Mouse (Mus musculus) lung, adult 2 months (tissue): Measurements from ENCODE around the gene Slc52a3. TPM values are rescaled to one million over a fixed set of nuclear protein-coding genes. Genes with fewer than 3 reads are reported as not detected.

Experiments used
- DNase-seq: peaks from one replicate; pipeline ENCODE4 v3.0.0; 2022
- H3K4me1 ChIP-seq: fragments of 200-500 bp; 2 replicates; pipeline ENCODE4 v1.6.1; 2011; ENCODE audit warnings: low read length; ENCODE audit not compliant: control insufficient read depth, insufficient read depth
- H3K4me3 ChIP-seq: fragments of 200-500 bp; replicated peaks from 2 replicates; pipeline ENCODE3; 2011; ENCODE audit warnings: low read depth, mild to moderate bottlenecking, control low read depth, low read length; ENCODE audit errors: extremely low read depth
- CTCF ChIP-seq: fragments of 200-500 bp; IDR thresholded peaks from 2 replicates; pipeline ENCODE4 v1.5.1; 2011; ENCODE audit warnings: mild to moderate bottlenecking, low read length, control low read depth; ENCODE audit not compliant: insufficient read depth
- POLR2A ChIP-seq: fragments of 200-500 bp; IDR thresholded peaks from 2 replicates; pipeline ENCODE4 v1.6.1; 2011; ENCODE audit warnings: low read depth, mild to moderate bottlenecking, control low read depth, low read length, borderline replicate concordance; ENCODE audit errors: extremely low read depth
- WGBS: fragments of 180-500 bp; shearing (Covaris S2); methylation state at CpG from one replicate; pipeline ENCODE4 v1.1.7; 2018; 5-methylcytosine and 5-hydroxymethylcytosine counted together
- polyA plus RNA-seq: library from polyadenylated mRNA; depleted of rRNA; stranded (reverse); fragments of >200 nt; gene quantifications from 2 replicates; pipeline ENCODE4 v1.2.3, GENCODE M21; 2012; rRNA removed

The Slc52a3 gene
- polyA plus RNA-seq = 34.5 and 40.5 TPM in 2 replicates

DNA sequence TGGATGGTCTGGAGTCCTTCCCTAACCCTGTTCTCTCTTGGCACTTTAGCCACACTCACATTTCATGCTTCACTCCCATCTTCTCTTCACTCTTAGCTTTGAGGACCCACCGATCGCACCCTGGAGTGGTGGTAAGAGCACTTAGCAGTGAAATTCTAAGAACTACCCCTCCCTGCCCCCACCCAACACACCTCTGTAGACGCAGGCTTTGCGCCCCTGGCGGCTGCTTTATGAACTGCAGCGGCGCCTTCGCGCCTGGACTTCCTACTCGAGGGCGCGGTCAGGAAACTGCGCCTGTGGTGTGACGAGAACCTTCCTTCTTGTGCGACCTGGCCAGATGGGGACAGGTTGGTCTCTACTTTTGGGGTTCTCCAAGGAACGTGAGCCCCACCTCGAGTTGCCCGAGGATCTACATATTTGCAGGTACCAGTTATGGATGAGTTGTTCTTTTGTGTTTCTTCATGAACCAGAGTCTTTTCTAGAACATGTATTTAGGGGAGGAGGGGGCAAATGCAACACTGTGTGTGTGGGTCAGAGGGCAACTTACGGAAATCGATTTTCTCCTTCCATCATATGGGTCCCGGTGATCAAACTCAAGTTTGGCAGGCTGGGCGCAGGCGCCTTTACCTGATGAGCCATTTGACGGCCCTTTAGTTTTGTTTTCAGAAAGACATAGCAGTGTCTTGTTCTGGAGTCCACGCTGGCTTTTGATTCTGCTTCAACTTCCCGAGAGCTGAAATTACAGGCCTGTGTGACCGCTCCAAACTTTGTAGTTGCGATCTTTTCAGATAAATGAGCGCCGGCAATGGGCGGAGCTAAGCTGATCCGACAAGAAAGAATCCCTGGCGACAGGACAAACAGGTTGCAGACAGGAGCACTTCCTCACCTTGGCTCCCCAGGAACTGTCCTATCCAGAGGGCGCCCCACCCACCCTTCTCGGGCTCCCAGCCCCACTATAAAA lies at the start of gene Slc52a3:
TSS of gene Slc52a3 (plus strand) at position 283 of the 961 bp plus-strand sequence.
- TF ChIP-seq CTCF (peak; percentile 78), POLR2A (no peak; the same call in 1 of the 2 replicates)
- 10% methylated on average over 35 of the region's 35 CpGs for WGBS
- Histone ChIP-seq H3K4me1 (peaks cover 2% of the 10 kb centered on the region; the same call in 1 of the 2 replicates), H3K4me3 (peak within 1 kb of the TSS; percentile 59)
- DNase-seq = peak; percentile 94

DNA sequence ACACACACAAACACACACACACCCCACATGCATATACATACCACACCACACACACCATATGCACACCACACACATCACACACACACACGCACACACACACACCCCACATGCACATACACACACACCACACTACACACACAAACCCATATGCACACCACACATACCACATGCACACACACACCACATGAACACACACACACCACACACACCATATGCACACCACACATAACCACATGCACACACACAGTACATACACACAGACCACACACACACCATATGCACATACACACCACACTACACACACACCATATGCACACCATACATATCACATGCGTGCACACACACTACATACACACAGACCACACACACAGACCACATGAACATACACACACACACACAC lies 48.7 kb upstream of the Slc52a3 start:
- no peaks in the 10 kb centered on the region for H3K4me1 ChIP-seq
- TF ChIP-seq POLR2A (no peak), CTCF (no peak)
- DNase-seq = no peak
- 87% methylated on average over 2 of the region's 2 CpGs for WGBS
- H3K4me3 ChIP-seq = no peak overlapping the region

DNA sequence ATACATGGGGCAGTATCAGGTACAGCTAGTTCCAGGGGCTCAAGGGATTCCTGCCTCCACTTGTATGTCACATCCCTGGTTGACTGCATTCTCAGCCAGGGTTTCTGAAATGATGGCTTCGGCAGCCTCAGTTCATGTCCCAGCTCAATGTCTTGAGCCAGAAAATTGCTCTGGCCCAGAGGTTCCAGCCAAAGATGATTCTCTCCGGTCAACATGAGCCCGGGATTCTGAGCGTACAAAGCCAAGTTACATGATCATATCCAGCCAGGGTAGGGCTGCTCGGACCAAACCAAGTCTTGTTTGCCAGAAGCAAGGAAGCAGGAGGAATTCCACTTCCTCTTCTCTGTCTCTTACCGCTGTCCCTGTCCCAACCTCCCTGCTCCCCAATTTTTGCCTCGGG lies 48.0 kb upstream of the Slc52a3 start:
- no peak for DNase-seq
- H3K4me1 ChIP-seq = no peaks in the 10 kb centered on the region
- 71% methylated on average over 7 of the region's 7 CpGs for WGBS
- TF ChIP-seq POLR2A (no peak), CTCF (no peak)
- no peak overlapping the region for H3K4me3 ChIP-seq

DNA sequence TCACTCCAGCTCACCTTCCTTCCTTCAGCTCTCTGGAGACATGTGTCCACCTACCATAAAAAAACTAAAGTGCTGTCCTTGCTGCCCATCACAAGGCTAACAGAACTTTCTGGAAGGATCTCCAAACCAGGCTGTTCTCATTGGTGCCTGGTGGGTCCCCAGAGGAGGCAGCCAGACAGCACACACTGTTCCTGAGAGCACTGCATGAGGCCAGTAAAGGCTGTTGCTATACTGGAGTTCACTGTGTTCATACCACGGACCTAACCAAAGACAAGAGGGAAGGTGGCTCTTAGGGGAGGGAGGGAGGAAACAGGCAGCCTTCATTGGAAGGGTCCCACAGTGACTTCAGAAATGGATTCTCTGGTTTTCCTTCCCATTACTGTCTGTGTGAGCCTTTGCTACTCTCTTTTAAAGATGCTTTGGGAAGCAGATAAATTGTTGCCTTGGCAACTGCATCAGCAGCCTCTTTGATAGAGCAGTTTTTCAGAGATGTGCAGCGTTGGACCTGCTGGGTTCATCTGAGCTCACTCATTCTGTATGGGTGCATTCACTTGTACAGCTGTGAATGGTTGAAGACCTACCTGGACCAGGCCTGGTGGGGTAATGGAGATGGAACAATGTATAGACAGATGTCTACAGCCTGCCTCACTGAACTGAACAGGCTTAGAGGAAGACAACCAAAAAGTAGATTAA lies 47.1 kb upstream of the Slc52a3 start:
- WGBS = 83% methylated on average over 2 of the region's 2 CpGs
- H3K4me1 ChIP-seq = no peaks in the 10 kb centered on the region
- no peak for TF ChIP-seq POLR2A
- no peak overlapping the region for H3K4me3 ChIP-seq
- no peak for DNase-seq

DNA sequence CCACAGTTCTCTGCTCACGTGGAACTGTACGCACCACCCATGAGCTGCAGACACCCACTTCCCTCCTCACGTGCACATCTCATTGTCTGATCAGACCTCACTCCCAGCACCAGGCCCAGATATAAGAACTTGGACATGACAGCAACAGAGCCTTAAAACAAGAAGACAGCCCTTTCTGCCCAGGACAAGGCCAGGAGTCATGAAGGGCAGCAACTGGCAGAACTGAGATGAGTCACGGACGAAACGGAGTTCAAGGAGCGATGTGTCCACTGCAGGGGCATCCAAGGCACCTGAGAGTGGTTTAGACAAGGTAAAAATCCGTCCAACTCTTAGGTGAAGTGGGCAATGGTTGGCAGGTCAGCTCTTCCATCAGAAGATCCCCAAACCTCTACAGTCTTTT lies 42.6 kb upstream of the Slc52a3 start:
- no peak for TF ChIP-seq POLR2A
- no peak for TF ChIP-seq CTCF
- 78% methylated on average over 8 of the region's 8 CpGs for WGBS
- Histone ChIP-seq H3K4me1 (peaks cover 1% of the 10 kb centered on the region; the same call in 1 of the 2 replicates), H3K4me3 (no peak overlapping the region)
- no peak for DNase-seq

DNA sequence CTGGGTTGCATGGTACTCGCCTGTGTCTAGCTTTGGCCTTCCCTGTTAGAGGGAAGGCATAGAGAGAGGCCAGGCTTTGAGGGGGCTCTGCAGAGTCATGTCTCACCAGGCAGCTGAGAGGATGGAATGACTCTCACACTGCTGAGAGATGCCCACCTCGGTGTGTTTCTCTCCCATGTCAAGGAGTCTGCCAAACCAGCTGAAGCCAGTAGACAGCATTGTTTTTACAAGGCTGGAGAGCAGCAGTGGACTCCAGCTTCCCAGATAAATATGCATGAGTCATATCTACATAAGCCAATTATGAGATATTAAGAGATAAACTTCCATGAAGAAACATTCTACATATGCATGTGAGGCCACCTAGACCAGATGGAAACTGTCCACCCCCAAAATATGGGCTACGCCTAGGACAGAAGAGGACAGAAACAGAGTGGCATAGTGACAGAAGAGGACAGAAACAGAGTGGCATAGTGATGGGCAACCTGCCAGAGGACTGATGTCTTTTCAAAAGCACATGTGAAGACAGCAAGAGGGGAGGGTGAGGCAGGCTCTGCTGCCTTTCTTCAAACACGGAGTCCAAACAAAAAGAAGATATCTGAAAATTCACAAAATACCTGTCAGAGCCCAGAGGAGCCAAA lies 39.7 kb upstream of the Slc52a3 start:
- DNase-seq = no peak

DNA sequence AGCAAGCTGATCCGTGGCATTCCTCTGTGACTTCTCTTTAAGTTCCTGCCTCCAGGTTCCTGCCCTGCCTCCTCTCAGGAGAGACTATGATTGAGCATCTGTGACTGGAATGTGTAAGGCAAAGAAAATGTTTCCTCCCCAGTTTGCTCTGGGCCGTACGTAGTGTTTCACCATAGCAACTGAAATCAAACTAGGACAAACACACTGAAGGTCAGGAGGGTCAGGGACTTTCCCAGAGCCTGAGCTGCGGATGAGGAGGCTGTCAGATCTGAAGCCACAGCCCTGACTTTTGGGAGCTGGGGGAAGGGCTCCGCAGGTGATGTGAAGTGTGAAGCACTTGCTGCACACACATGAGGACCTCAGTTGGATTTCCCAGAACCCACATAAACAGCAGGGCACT lies 37.0 kb upstream of the Slc52a3 start:
- WGBS = 15% methylated on average over 5 of the region's 5 CpGs
- TF ChIP-seq POLR2A = no peak
- TF ChIP-seq CTCF = no peak
- peaks cover 27% of the 10 kb centered on the region for H3K4me1 ChIP-seq
- no peak overlapping the region for H3K4me3 ChIP-seq
- no peak for DNase-seq

More for the DNA sequence above, 39.7 kb upstream of the Slc52a3 start:
- TF ChIP-seq CTCF (no peak), POLR2A (no peak)
- 57% methylated on average over 4 of the region's 4 CpGs for WGBS
- Histone ChIP-seq H3K4me3 (no peak overlapping the region), H3K4me1 (peaks cover 16% of the 10 kb centered on the region)

DNA sequence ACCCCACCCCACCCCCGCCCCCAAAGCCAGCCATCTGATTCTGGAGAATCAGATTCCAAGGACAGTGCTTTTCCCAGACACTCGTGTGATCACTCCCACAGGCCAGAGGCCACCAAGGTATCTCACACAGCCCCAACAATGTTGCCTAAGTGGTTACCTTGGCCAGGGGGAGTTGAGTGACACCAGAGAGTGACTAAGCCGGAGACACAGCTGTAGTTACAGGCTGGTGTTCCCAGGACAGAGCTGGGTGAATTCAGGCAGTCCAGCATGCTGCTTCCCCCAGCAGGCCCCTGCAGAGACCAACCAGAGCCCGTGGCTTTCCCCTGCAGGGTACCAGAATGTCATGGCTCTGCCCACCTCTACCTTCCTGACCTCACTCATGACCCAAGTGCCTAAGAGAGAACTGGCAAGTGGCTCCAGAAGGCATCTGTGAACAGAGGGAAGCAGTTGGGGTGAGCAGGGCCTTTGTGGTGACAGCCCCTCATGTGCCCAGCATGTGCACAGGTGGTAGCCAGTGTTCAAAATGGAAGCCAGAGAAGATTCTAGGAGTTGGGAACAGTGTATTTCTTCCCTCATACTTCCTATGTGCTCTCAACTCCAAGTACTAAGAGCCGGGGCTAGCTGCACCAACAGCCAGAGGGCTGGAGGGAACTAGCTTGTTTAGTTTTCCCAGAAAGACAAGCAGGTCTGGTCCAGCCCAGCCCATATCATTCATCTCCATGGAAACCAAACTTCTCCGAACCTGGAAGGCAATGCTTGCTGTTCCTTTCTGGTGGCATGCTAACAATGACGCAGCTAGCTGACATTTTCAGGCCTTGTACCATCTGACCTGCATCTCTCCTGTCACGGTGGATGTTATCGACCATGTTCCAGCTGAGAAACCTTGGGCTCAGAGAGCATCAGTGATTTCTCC lies 34.8 kb upstream of the Slc52a3 start:
- DNase-seq = no peak
- TF ChIP-seq POLR2A (no peak), CTCF (no peak)
- H3K4me3 ChIP-seq = no peak overlapping the region
- 58% methylated on average over 9 of the region's 9 CpGs for WGBS
- peaks cover 27% of the 10 kb centered on the region for H3K4me1 ChIP-seq
